ENCODE assay signal across 8 mouse cellular contexts in the genomic region with DNA sequence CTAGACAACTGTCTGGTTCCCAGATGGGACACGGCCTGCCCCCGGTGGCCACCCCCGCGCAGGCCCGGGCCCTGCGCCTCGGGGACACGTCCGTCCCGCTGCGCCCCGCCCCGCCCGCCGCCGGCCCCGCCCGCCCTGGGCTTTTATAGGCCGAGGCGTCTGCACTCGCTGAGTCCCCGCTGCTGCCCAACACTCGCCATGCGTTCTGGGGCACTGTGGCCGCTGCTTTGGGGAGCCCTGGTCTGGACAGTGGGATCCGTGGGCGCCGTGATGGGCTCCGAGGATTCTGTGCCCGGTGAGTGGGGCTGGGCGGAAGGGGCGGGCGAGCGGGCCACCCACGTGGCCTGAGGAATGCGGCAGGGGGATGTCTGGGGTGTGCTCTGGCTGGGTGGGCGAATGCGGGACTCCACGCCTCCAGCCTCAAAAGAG. TPM values are rescaled to one million over a fixed set of nuclear protein-coding genes. Genes with fewer than 3 reads are reported as not detected.
DNase-seq lines count a peak whose midpoint lies in the region; ATAC-seq and TF ChIP-seq lines count a peak whose summit lies in the region.

Gene Fstl3, plus strand, starts transcription at position 170 of the 429 bp plus-strand sequence.

- no peaks in the 10 kb centered on the region for H3K36me3 ChIP-seq in heart, embryonic 11.5 days (ENCODE audit: control insufficient read depth, insufficient read depth, low read length)
- no peaks in the 10 kb centered on the region for H3K36me3 ChIP-seq in hindbrain, embryonic 12.5 days
- H3K36me3 ChIP-seq in lung, embryonic 14.5 days (ENCODE audit: insufficient read depth): no peaks in the 10 kb centered on the region

- no peak for ATAC-seq in heart, embryonic 11.5 days (replicated peaks; ENCODE audit: insufficient number of reproducible peaks, low FRiP score, low TSS enrichment)
- ATAC-seq in hindbrain, embryonic 12.5 days (ENCODE audit: low FRiP score): no peak
- ATAC-seq in lung, embryonic 14.5 days (ENCODE audit: insufficient read depth): no peak

- WGBS in heart, embryonic 11.5 days (ENCODE audit: insufficient replicate concordance): 2% methylated on average over 37 of the region's 39 CpGs
- 1% methylated on average over 39 of the region's 39 CpGs for WGBS in hindbrain, embryonic 12.5 days
- 1% methylated on average over 39 of the region's 39 CpGs for WGBS in lung, embryonic 14.5 days

- DNase-seq in heart, adult 9 months (ENCODE audit: low spot score in 2 of 2): no peak
- peak; percentile 28 for DNase-seq in embryo, embryonic 10.5 days (ENCODE audit: low spot score)
- peak; percentile 70 for DNase-seq in lung, embryonic 14.5 days
- DNase-seq in yolk sac, embryonic 10.5 days (ENCODE audit: low spot score): peak; percentile 28
- DNase-seq in layer of hippocampus, postnatal 36 days: no peak
- DNase-seq in right cerebral cortex, adult 2 months (ENCODE audit: low spot score in 2 of 2): no peak

- no peak for TF ChIP-seq CTCF in lung, embryonic 14.5 days (IDR thresholded peaks at IDR 0.05; ENCODE audit: low read depth)

- H3K9me3 ChIP-seq in heart, embryonic 11.5 days (replicated peaks; ENCODE audit: control insufficient read depth, low read length): peaks cover 7% of the 10 kb centered on the region; the same call in 1 of the 2 replicates
- no peaks in the 10 kb centered on the region; the same call in 1 of the 2 replicates for H3K9me3 ChIP-seq in hindbrain, embryonic 12.5 days (replicated peaks)
- H3K9me3 ChIP-seq in lung, embryonic 14.5 days (ENCODE audit: low read depth, low read length): no peaks in the 10 kb centered on the region; the same call in 1 of the 2 replicates

- 0 out of 2 replicates have a peak within 1 kb of the TSS, but pooled peaks have one; percentile 15 for H3K27ac ChIP-seq in heart, embryonic 11.5 days (ENCODE audit: low read depth, low read length)
- H3K27ac ChIP-seq in hindbrain, embryonic 12.5 days: no peak within 1 kb of the TSS
- H3K27ac ChIP-seq in lung, embryonic 14.5 days (ENCODE audit: low read depth): peak within 1 kb of the TSS; percentile 60

- H3K4me2 ChIP-seq in heart, embryonic 11.5 days: peak within 1 kb of the TSS; percentile 83
- peak within 1 kb of the TSS; percentile 54 for H3K4me2 ChIP-seq in hindbrain, embryonic 12.5 days (replicated peaks)
- peak within 1 kb of the TSS; percentile 83 for H3K4me2 ChIP-seq in lung, embryonic 14.5 days

- H3K27me3 ChIP-seq in heart, embryonic 11.5 days (ENCODE audit: control insufficient read depth, insufficient read depth, low read length): peaks cover 38% of the 10 kb centered on the region
- peaks cover 61% of the 10 kb centered on the region for H3K27me3 ChIP-seq in hindbrain, embryonic 12.5 days
- H3K27me3 ChIP-seq in lung, embryonic 14.5 days (ENCODE audit: insufficient read depth, low read length): peaks cover 12% of the 10 kb centered on the region; the same call in 1 of the 2 replicates

- peak within 1 kb of the TSS; percentile 73 for H3K9ac ChIP-seq in heart, embryonic 11.5 days (ENCODE audit: low read depth, low read length)
- peak within 1 kb of the TSS; percentile 58 for H3K9ac ChIP-seq in hindbrain, embryonic 12.5 days
- peak within 1 kb of the TSS; percentile 67 for H3K9ac ChIP-seq in lung, embryonic 14.5 days

- H3K4me3 ChIP-seq in heart, embryonic 11.5 days (ENCODE audit: low read depth, low read length): peak within 1 kb of the TSS; percentile 54
- peak within 1 kb of the TSS; percentile 29 for H3K4me3 ChIP-seq in hindbrain, embryonic 12.5 days
- H3K4me3 ChIP-seq in lung, embryonic 14.5 days (ENCODE audit: low read depth, low read length): peak within 1 kb of the TSS; percentile 50

- peaks cover 31% of the 10 kb centered on the region for H3K4me1 ChIP-seq in heart, embryonic 11.5 days (ENCODE audit: control insufficient read depth, insufficient read depth, low read length)
- peaks cover 30% of the 10 kb centered on the region for H3K4me1 ChIP-seq in hindbrain, embryonic 12.5 days
- H3K4me1 ChIP-seq in lung, embryonic 14.5 days (ENCODE audit: insufficient read depth): peaks cover 11% of the 10 kb centered on the region

RNA-seq across cellular contexts. Expression of gene Fstl3, which starts in this region (rescaled TPM):
- 11.4 TPM in 2 replicates for polyA plus RNA-seq in heart, embryonic 11.5 days (2014; fragmentation: Nextera tagmentation; extraction: Ambion mirVana)
- polyA plus RNA-seq in hindbrain, embryonic 12.5 days (2016; fragmentation: Nextera tagmentation; extraction: Ambion mirVana): 2.3 and 2.7 TPM in 2 replicates
- 12.2 and 12.4 TPM in 2 replicates for polyA plus RNA-seq in lung, embryonic 14.5 days (2014; fragmentation: Nextera tagmentation; extraction: Ambion mirVana)
- 1 to 10 TPM; 1.3 to 1.8 TPM for total RNA-seq in layer of hippocampus, postnatal 36 days (2021)

Comparison
In these comparisons a context has a peak if more than half of its experiments do, and no peak if none do; other contexts are left out.
1. DNase-seq: peak in embryo, embryonic 10.5 days (single experiment), lung, embryonic 14.5 days (single experiment) and yolk sac, embryonic 10.5 days (single experiment); none in heart, adult 9 months (0 of 2), layer of hippocampus, postnatal 36 days (0 of 2) and right cerebral cortex, adult 2 months (0 of 2).
2. Peak in every context shown above with its lines, with median percentiles within 50 percentile points of each other: H3K4me2 ChIP-seq, H3K4me3 ChIP-seq and H3K9ac ChIP-seq.